Mouse (Mus musculus) heart, embryonic 16.5 days (tissue): ENCODE measurements around the gene Best1. TPM values are rescaled to one million over a fixed set of nuclear protein-coding genes. Genes with fewer than 3 reads are reported as not detected.
"Not testable (repeated sequence)": the region's sequence is repeated elsewhere in the genome, so short reads cannot be mapped to it uniquely, and the experiment has no call there.

Experiments used
- ATAC-seq: fragments of 200-750 bp; cut with Nextera tagmentation; replicated peaks from 2 replicates; pipeline ENCODE4 v1.8.0; 2017; ENCODE audit warnings: moderate number of reproducible peaks; ENCODE audit not compliant: insufficient read depth, low FRiP score; ENCODE audit errors: extremely low read depth
- H3K27ac ChIP-seq: fragments of 300-500 bp; sonication (generic); 2 replicates; pipeline ENCODE4 v1.5.1; 2014; ENCODE audit warnings: mild to moderate bottlenecking, low read length, control low read depth, moderate library complexity
- H3K27me3 ChIP-seq: fragments of 300-500 bp; sonication (generic); 2 replicates; pipeline ENCODE4 v1.6.1; 2014; ENCODE audit warnings: low read length, mixed read lengths; ENCODE audit not compliant: control insufficient read depth, insufficient read depth
- H3K36me3 ChIP-seq: fragments of 300-500 bp; sonication (generic); 2 replicates; pipeline ENCODE4 v1.6.1; 2014; ENCODE audit not compliant: control insufficient read depth, insufficient read depth
- H3K4me1 ChIP-seq: fragments of 300-500 bp; sonication (generic); 2 replicates; pipeline ENCODE4 v1.6.1; 2014; ENCODE audit warnings: low read length, mixed read lengths; ENCODE audit not compliant: control insufficient read depth, insufficient read depth
- H3K4me2 ChIP-seq: fragments of 300-500 bp; sonication (generic); 2 replicates; pipeline ENCODE4 v1.6.1; 2014; ENCODE audit warnings: low read depth, mild to moderate bottlenecking, control low read depth, low read length
- H3K4me3 ChIP-seq: fragments of 300-500 bp; sonication (generic); 2 replicates; pipeline ENCODE4 v1.5.1; 2014; ENCODE audit warnings: mild to moderate bottlenecking, control low read depth, low read length
- H3K9ac ChIP-seq: fragments of 300-500 bp; sonication (generic); 2 replicates; pipeline ENCODE4 v1.6.1; 2014; ENCODE audit warnings: low read length, control low read depth
- H3K9me3 ChIP-seq: fragments of 300-500 bp; sonication (generic); replicated peaks from 2 replicates; pipeline ENCODE4 v1.6.1; 2016; ENCODE audit warnings: low read length; ENCODE audit not compliant: control insufficient read depth
- WGBS: fragments of 180-500 bp; shearing (Covaris S2); extraction: QIAGEN DNeasy Blood & Tissue Kit; methylation state at CpG from one replicate; pipeline ENCODE4 v1.1.7; 2014; 5-methylcytosine and 5-hydroxymethylcytosine counted together
- polyA plus RNA-seq: library from polyadenylated mRNA; unstranded; fragments of >200 nt; fragmentation: Nextera tagmentation; extraction: Ambion mirVana; gene quantifications from 2 replicates; pipeline ENCODE4 v1.2.1, GENCODE M21; 2015

Best1 gene
- polyA plus RNA-seq, 1 experiment from 2014 or later, result 0.28 TPM

DNA sequence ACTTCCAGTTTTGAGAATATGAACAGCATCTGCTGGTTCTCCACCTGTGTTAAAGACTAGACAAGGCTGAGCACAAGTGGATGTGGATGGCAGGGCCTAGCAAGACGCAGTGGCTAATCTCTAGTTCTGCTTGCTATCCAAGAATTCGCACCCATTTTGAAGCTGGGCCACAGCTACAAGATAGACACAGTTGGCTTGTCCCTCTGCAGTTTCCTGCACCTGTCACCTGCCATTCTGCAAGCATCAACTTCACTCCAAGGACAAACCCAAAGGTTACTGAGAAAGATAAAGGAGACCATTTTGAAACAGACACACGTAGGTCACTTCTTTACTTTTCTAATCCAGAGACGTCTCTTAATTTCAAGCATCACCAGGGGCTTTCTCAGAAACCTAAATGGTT, 19.8 kb downstream of the Best1 start:
- Histone ChIP-seq H3K4me1 (peaks cover 29% of the 10 kb centered on the region), H3K27me3 (no peaks in the 10 kb centered on the region), H3K36me3 (peaks cover 19% of the 10 kb centered on the region), H3K4me2 (peak overlapping the region; percentile 82), H3K27ac (peak overlapping the region; percentile 95), H3K9me3 (no peaks in the 10 kb centered on the region), H3K9ac (peak overlapping the region; percentile 77), H3K4me3 (peak overlapping the region; percentile 87)
- 56% methylated on average over 4 of the region's 4 CpGs for WGBS
- no peak for ATAC-seq

DNA sequence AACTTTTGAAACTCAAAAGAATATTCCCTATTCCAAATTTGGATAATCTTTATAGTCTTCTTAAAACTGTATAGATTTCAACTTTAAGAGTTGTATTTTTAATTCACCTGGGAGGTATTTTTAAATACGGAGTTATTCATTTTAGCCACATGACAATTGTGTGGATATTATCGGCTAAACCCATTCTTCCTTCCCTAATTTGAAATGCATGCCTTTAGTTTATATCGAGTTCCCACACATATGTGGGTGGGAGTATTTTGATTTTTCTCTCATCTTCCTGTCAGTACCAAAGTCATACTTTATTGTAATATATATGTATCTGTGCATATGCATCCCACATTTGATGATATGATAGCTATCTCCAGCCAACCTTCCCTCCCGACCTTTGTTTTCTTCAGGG, 21.2 kb downstream of the Best1 start, which contains the start of gene Fth1:
TSS of gene Fth1 (plus strand) at position 341 of the 400 bp plus-strand sequence.
- H3K4me3 ChIP-seq, result no peak within 1 kb of the TSS
- WGBS, result 84% methylated on average over 4 of the region's 4 CpGs
- H3K4me1 ChIP-seq, result peaks cover 31% of the 10 kb centered on the region
- H3K36me3 ChIP-seq, result peaks cover 13% of the 10 kb centered on the region
- no peaks in the 10 kb centered on the region for H3K27me3 ChIP-seq
- no peak for ATAC-seq
- no peak within 1 kb of the TSS for H3K27ac ChIP-seq
- H3K9ac ChIP-seq, result no peak within 1 kb of the TSS
- H3K4me2 ChIP-seq, result no peak within 1 kb of the TSS
- no peaks in the 10 kb centered on the region for H3K9me3 ChIP-seq

- Histone ChIP-seq H3K4me1 (peaks cover 33% of the 10 kb centered on the region), H3K36me3 (peaks cover 2% of the 10 kb centered on the region; the same call in 1 of the 2 replicates), H3K4me2 (no peak overlapping the region), H3K27me3 (no peaks in the 10 kb centered on the region), H3K9me3 (no peaks in the 10 kb centered on the region), H3K9ac (no peak overlapping the region), H3K4me3 (no peak overlapping the region), H3K27ac (peak overlapping the region; percentile 84)
- WGBS, result 87% methylated on average over 2 of the region's 2 CpGs
- ATAC-seq, result no peak
Measured at GRCm38 (mm10) chr19:9979156-9979555, 22.3 kb downstream of the Best1 start.

GRCm38 (mm10) chr19:9978431-9978951, 22.9 kb downstream of the Best1 start:
- Histone ChIP-seq H3K4me3 (no peak overlapping the region), H3K9ac (no peak overlapping the region), H3K4me2 (no peak overlapping the region), H3K9me3 (no peaks in the 10 kb centered on the region), H3K4me1 (peaks cover 27% of the 10 kb centered on the region), H3K27ac (peak overlapping the region; percentile 84), H3K36me3 (no peaks in the 10 kb centered on the region), H3K27me3 (no peaks in the 10 kb centered on the region)
- WGBS, result 35% methylated on average over 5 of the region's 5 CpGs
- ATAC-seq, result 0 out of 2 replicates have a peak, but pooled peaks have one; percentile 26

DNA sequence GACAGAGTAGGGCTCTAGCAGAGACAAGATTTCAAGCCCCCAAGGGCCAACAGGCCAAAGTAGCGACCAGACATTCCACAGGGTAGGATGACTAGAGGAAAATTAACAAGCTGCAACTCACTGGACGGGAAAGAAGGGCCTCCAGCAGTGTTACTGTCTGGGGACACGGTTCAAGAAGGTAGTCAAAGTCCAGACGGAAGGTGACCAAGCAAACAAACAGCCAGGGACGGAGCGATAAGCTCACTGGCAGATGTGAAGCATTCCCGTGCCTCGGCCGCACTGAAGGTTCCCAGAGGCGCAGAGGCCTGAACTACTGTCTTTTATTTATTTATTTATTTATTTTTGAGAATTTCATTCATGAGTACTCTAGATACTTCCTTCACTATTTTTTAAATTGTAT, 24.3 kb downstream of the Best1 start:
- no peak for ATAC-seq
- Histone ChIP-seq H3K27me3 (no peaks in the 10 kb centered on the region), H3K36me3 (no peaks in the 10 kb centered on the region), H3K4me1 (peaks cover 25% of the 10 kb centered on the region), H3K27ac (no peak overlapping the region), H3K9ac (no peak overlapping the region), H3K4me2 (no peak overlapping the region), H3K4me3 (no peak overlapping the region), H3K9me3 (no peaks in the 10 kb centered on the region)
- WGBS, result 74% methylated on average over 10 of the region's 10 CpGs

GRCm38 (mm10) chr19:9974853-9975252, 26.6 kb downstream of the Best1 start:
- H3K9ac ChIP-seq, H3K4me3 ChIP-seq, H3K9me3 ChIP-seq, H3K36me3 ChIP-seq, H3K4me2 ChIP-seq, H3K27me3 ChIP-seq: not testable (repeated sequence)
- peaks cover 17% of the 10 kb centered on the region for H3K4me1 ChIP-seq
- H3K27ac ChIP-seq, result peak overlapping the region; percentile 30; the same call in 1 of the 2 replicates
- 28% methylated on average over 2 of the region's 2 CpGs for WGBS
- peak; percentile 70 for ATAC-seq

GRCm38 (mm10) chr19:9968081-9968787, 33.2 kb downstream of the Best1 start:
- ATAC-seq, result no peak
- no peaks in the 10 kb centered on the region for H3K27me3 ChIP-seq
- no peaks in the 10 kb centered on the region for H3K36me3 ChIP-seq
- H3K9ac ChIP-seq, result no peak overlapping the region
- H3K4me2 ChIP-seq, result no peak overlapping the region
- 0 out of 2 replicates have a peak, but pooled peaks cover 3% of the 10 kb centered on the region for H3K4me1 ChIP-seq
- no peaks in the 10 kb centered on the region for H3K9me3 ChIP-seq
- H3K4me3 ChIP-seq, result no peak overlapping the region
- 79% methylated on average over 8 of the region's 10 CpGs for WGBS
- no peak overlapping the region for H3K27ac ChIP-seq

GRCm38 (mm10) chr19:9966096-9966867, 35.2 kb downstream of the Best1 start:
- Histone ChIP-seq H3K4me1 (0 out of 2 replicates have a peak, but pooled peaks cover 3% of the 10 kb centered on the region), H3K4me3 (no peak overlapping the region), H3K4me2 (no peak overlapping the region), H3K36me3 (no peaks in the 10 kb centered on the region), H3K9ac (no peak overlapping the region), H3K27ac (no peak overlapping the region), H3K27me3 (no peaks in the 10 kb centered on the region), H3K9me3 (no peaks in the 10 kb centered on the region)
- no peak for ATAC-seq
- WGBS, result 48% methylated on average over 2 of the region's 2 CpGs
